Mouse (Mus musculus): ENCODE measurements around the gene Mdh1b. TPM values are rescaled to one million over a fixed set of nuclear protein-coding genes. Genes with fewer than 3 reads are reported as not detected.

Mdh1b gene
- polyA plus RNA-seq (2016; fragmentation: Nextera tagmentation; extraction: Ambion mirVana): 0.11 TPM in 1 of 2 replicates, not detected in the other

GRCm38 (mm10) chr1:63730240-63730771 lies at the start of gene Mdh1b, which contains the start of gene Fastkd2:
TSS of gene Mdh1b (minus strand) at chr1:63730318.
TSS of gene Fastkd2 (plus strand) at chr1:63730614.
- H3K27ac ChIP-seq: no peak within 1 kb of the TSS
- no peaks in the 10 kb centered on the region for H3K27me3 ChIP-seq (replicated peaks)
- ATAC-seq (ENCODE audit: low FRiP score, low read depth): peak; percentile 96
- peak within 1 kb of the TSS; percentile 67 for H3K4me2 ChIP-seq (replicated peaks)
- peak within 1 kb of the TSS; percentile 64 for H3K4me3 ChIP-seq
- no peaks in the 10 kb centered on the region for H3K36me3 ChIP-seq
- H3K9me3 ChIP-seq: no peaks in the 10 kb centered on the region
- under 1% methylated on average over 31 of the region's 31 CpGs for WGBS
- H3K4me1 ChIP-seq: peaks cover 16% of the 10 kb centered on the region
- peak within 1 kb of the TSS; percentile 67 for H3K9ac ChIP-seq

DNA sequence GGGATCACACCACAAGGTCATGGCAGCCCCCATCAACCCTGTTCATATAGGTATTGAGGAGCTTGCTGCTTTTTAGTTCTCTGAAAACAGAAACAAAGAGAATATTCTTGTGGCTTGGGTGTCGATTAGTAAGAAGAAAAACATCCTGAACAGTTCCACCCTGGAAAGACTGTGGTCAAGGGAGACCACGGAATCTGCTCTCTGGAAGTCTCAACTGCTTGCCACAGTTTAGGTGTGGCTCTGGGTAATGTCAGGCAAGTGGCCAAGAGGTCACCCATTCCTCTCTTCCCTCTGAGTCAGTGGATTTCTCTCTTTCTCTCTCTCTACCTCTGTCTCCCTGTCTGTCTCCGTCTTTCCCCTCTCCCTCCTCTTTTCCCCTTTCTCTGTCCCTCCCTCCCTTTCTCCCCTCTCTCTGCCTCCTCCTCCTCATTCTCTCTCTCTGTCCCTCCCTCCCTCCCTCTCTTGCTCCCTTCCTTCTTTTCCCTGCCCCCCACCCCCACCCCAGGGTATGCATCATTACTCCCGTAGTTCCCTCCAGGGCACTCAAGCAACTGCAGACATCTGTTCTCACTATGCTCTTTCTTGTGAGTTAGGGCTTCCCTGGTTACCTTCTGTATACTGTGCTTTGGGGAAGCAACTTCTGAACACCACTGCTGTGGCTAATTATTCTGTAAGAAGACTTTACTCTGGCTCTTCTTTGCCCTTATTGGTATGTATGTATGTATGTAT lies 46.9 kb upstream of the Mdh1b start:
- H3K27me3 ChIP-seq (replicated peaks): no peaks in the 10 kb centered on the region
- H3K4me2 ChIP-seq (replicated peaks): no peak overlapping the region
- H3K9ac ChIP-seq: no peak overlapping the region
- no peak for ATAC-seq (ENCODE audit: low FRiP score, low read depth)
- H3K36me3 ChIP-seq: no peaks in the 10 kb centered on the region
- no peaks in the 10 kb centered on the region; the same call in 1 of the 2 replicates for H3K4me1 ChIP-seq
- no peak overlapping the region for H3K4me3 ChIP-seq
- H3K27ac ChIP-seq: no peak overlapping the region
- 63% methylated on average over 4 of the region's 4 CpGs for WGBS
- H3K9me3 ChIP-seq: no peaks in the 10 kb centered on the region

DNA sequence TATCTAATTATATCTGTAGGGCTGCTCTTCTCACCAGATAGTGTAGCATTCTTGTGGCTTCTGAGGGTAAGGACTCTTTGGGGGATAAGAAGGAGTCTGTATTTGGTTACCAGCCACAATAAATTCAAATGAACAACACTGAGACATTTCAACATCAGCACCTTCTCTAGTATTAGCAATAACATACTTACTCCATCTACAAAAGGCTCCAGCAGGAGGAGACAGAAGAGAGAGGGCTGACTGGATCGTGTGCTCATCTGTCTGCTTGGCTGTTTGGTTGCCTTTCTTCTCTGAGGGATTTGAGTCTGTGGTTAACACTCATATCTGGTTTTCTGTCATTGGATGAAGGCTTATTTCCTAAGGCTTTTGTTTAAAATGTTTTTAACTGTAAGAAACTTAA lies 46.3 kb upstream of the Mdh1b start:
- no peaks in the 10 kb centered on the region for H3K27me3 ChIP-seq (replicated peaks)
- H3K9ac ChIP-seq: no peak overlapping the region
- no peaks in the 10 kb centered on the region; the same call in 1 of the 2 replicates for H3K4me1 ChIP-seq
- no peaks in the 10 kb centered on the region for H3K36me3 ChIP-seq
- no peak overlapping the region for H3K27ac ChIP-seq
- WGBS: 75% methylated on average over 1 of the region's 1 CpGs
- no peaks in the 10 kb centered on the region for H3K9me3 ChIP-seq
- H3K4me3 ChIP-seq: no peak overlapping the region
- H3K4me2 ChIP-seq (replicated peaks): no peak overlapping the region
- ATAC-seq (ENCODE audit: low FRiP score, low read depth): no peak

GRCm38 (mm10) chr1:63770309-63770708 lies 40.2 kb upstream of the Mdh1b start:
- no peak overlapping the region for H3K9ac ChIP-seq
- no peaks in the 10 kb centered on the region for H3K27me3 ChIP-seq (replicated peaks)
- ATAC-seq (ENCODE audit: low FRiP score, low read depth): no peak
- H3K4me3 ChIP-seq: no peak overlapping the region
- no peak overlapping the region for H3K27ac ChIP-seq
- 85% methylated on average over 7 of the region's 7 CpGs for whole genome bisulfite sequencing
- H3K4me1 ChIP-seq: peaks cover 8% of the 10 kb centered on the region; the same call in 1 of the 2 replicates
- H3K36me3 ChIP-seq: no peaks in the 10 kb centered on the region
- H3K9me3 ChIP-seq: no peaks in the 10 kb centered on the region
- no peak overlapping the region for H3K4me2 ChIP-seq (replicated peaks)

- H3K36me3 ChIP-seq: no peaks in the 10 kb centered on the region
- no peak within 1 kb of the TSS for H3K27ac ChIP-seq
- WGBS: 73% methylated on average over 5 of the region's 5 CpGs
- H3K9ac ChIP-seq: no peak within 1 kb of the TSS
- ATAC-seq (ENCODE audit: low FRiP score, low read depth): no peak
- H3K4me2 ChIP-seq (replicated peaks): no peak within 1 kb of the TSS
- no peak within 1 kb of the TSS for H3K4me3 ChIP-seq
- no peaks in the 10 kb centered on the region for H3K27me3 ChIP-seq (replicated peaks)
- no peaks in the 10 kb centered on the region for H3K9me3 ChIP-seq
- H3K4me1 ChIP-seq: peaks cover 12% of the 10 kb centered on the region
These were observed 39.0 kb upstream of the Mdh1b start, which contains the start of gene 4933402D24Rik for GRCm38 (mm10) chr1:63769167-63769566. TSS of gene 4933402D24Rik (minus strand) at chr1:63769267.

DNA sequence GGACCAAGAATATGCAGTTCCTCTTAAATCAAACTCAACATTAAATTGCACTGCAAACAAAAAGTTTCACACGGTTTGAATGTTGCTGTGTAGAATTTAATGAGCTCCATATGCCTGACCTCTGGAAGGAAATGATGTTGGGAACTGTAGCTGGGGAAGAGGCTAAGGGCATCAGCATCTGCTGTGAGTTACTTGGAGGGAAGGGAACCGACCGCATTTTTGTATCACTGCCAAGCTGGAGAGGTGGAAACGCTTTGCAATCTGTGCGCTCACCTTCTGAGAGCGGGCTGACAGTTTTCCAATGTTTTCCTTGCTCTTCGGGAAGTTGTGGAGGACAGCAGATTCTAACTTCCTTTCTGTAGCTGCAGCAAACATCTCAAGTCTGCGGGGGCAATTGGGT lies 38.0 kb upstream of the Mdh1b start:
- 73% methylated on average over 8 of the region's 8 CpGs for WGBS
- H3K4me1 ChIP-seq: peaks cover 22% of the 10 kb centered on the region

DNA sequence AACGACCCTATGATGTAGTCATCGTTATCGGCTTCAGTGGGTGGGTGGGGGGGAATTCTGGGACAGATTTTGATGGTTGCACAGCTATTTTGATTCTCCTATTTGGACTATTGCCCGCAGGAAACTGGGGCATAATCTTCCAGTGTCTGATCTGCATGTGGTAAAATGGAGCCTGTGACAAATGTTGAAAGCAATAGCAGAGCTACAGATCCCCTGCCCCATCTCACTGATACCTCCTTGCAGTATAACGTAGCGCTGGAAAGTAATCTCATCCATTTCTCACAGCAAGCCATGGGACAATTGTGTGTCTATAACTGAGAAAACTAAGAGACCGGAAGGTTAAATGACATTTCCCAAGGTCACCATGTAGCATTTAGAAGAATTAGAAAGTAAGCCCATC lies 34.3 kb upstream of the Mdh1b start:
- H3K9me3 ChIP-seq: no peaks in the 10 kb centered on the region
- no peak overlapping the region for H3K27ac ChIP-seq
- H3K9ac ChIP-seq: no peak overlapping the region
- peaks cover 25% of the 10 kb centered on the region for H3K4me1 ChIP-seq
- H3K4me2 ChIP-seq (replicated peaks): no peak overlapping the region
- no peaks in the 10 kb centered on the region for H3K27me3 ChIP-seq (replicated peaks)
- no peak overlapping the region for H3K4me3 ChIP-seq
- WGBS: 54% methylated on average over 7 of the region's 7 CpGs
- ATAC-seq (ENCODE audit: low FRiP score, low read depth): no peak
- no peaks in the 10 kb centered on the region for H3K36me3 ChIP-seq

More for the DNA sequence above, 38.0 kb upstream of the Mdh1b start:
- no peak overlapping the region for H3K9ac ChIP-seq
- no peak for ATAC-seq (ENCODE audit: low FRiP score, low read depth)
- H3K36me3 ChIP-seq: no peaks in the 10 kb centered on the region
- no peak overlapping the region for H3K4me3 ChIP-seq
- no peaks in the 10 kb centered on the region for H3K27me3 ChIP-seq (replicated peaks)
- H3K4me2 ChIP-seq (replicated peaks): no peak overlapping the region
- H3K9me3 ChIP-seq: no peaks in the 10 kb centered on the region
- no peak overlapping the region for H3K27ac ChIP-seq

- 0 out of 2 replicates have a peak overlapping the region, but pooled peaks have one; percentile 10 for H3K4me2 ChIP-seq (replicated peaks)
- no peak overlapping the region for H3K4me3 ChIP-seq
- no peaks in the 10 kb centered on the region for H3K27me3 ChIP-seq (replicated peaks)
- ATAC-seq (ENCODE audit: low FRiP score, low read depth): peak; percentile 75
- H3K36me3 ChIP-seq: no peaks in the 10 kb centered on the region
- peak overlapping the region; percentile 13; the same call in 1 of the 2 replicates for H3K27ac ChIP-seq
- no peaks in the 10 kb centered on the region for H3K9me3 ChIP-seq
- no peak overlapping the region for H3K9ac ChIP-seq
- 27% methylated on average over 7 of the region's 7 CpGs for WGBS
- H3K4me1 ChIP-seq: peaks cover 25% of the 10 kb centered on the region
These were observed 33.8 kb upstream of the Mdh1b start for GRCm38 (mm10) chr1:63763881-63764386.

DNA sequence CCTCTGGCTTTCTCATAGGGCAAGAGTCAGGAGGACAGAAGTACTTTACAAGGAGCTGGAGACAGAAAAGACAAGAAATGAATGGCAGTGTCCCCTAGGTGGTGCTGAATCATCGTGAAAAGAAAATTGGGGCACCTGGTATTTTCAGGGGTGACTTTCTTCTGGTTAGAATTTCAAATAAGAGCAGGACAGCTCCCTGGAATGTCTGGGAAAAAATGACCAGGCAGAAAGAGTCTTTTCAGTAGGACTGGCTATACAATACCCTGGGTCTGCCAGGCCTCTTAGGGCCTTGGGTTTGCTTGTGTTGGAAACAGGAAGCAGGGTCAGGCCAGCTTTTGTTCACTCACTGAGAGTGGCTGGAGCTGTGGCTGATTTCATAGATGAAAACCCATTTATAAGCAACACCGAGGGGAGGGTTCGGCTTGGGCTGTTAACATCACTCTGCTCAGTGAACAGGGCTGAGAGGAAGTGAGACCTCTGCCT lies 33.1 kb upstream of the Mdh1b start:
- no peak overlapping the region for H3K9ac ChIP-seq
- H3K36me3 ChIP-seq: no peaks in the 10 kb centered on the region
- H3K4me2 ChIP-seq (replicated peaks): 0 out of 2 replicates have a peak overlapping the region, but pooled peaks have one; percentile 10
- no peak overlapping the region for H3K4me3 ChIP-seq
- peak overlapping the region; percentile 13; the same call in 1 of the 2 replicates for H3K27ac ChIP-seq
- no peaks in the 10 kb centered on the region for H3K9me3 ChIP-seq
- peaks cover 25% of the 10 kb centered on the region for H3K4me1 ChIP-seq
- H3K27me3 ChIP-seq (replicated peaks): no peaks in the 10 kb centered on the region
- 6% methylated on average over 3 of the region's 3 CpGs for WGBS
- ATAC-seq (ENCODE audit: low FRiP score, low read depth): peak; percentile 80

DNA sequence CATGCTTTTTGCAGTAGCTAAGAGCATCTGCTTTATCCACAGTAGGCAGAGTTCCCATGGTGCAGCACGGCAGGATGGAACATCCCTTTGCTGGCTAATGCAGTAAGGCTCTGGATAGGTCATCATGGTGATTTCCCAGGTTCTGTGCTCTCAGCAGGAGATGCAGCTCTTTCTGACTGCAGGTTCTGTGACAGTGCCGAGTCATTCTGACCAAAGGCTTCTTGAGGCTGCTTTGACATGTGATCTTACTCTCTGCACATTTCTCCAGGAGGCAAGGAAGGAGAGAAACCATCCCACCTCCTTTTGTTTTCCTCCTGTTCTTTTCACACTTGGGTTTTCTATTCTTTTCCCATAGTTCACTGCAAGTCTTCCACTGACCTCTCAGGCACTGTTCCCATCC lies 25.9 kb upstream of the Mdh1b start:
- ATAC-seq (ENCODE audit: low FRiP score, low read depth): no peak
- Histone ChIP-seq H3K4me3 (no peak overlapping the region), H3K27ac (no peak overlapping the region), H3K9ac (no peak overlapping the region), H3K4me2 (replicated peaks) (no peak overlapping the region), H3K4me1 (no peaks in the 10 kb centered on the region), H3K9me3 (no peaks in the 10 kb centered on the region), H3K27me3 (replicated peaks) (no peaks in the 10 kb centered on the region), H3K36me3 (peaks cover 12% of the 10 kb centered on the region)
- 74% methylated on average over 2 of the region's 2 CpGs for WGBS

DNA sequence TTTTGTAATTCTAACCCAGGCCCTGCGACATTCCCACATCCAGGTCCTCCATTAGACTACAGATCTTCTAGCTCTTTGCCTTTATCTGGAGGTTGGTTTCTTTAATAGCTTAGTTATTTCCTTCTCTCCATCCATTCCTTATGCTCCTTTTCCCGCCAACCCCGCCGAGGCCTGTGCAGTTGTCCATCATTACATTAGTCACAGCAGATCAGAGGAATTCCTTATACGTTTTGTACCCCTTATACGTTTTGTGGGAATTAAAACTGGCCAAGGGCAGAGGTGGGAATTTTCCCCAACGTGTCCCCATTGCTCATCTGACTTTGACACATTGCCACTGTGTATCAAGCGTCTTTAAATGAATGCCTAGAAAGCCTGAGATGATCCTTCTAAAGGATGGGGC lies 322 bp downstream of the Mdh1b start:
- no peak overlapping the region for H3K27ac ChIP-seq
- H3K9me3 ChIP-seq: no peaks in the 10 kb centered on the region
- H3K9ac ChIP-seq: 0 out of 2 replicates have a peak overlapping the region, but pooled peaks have one; percentile 18
- 42% methylated on average over 8 of the region's 8 CpGs for WGBS
- H3K36me3 ChIP-seq: no peaks in the 10 kb centered on the region
- peaks cover 16% of the 10 kb centered on the region for H3K4me1 ChIP-seq
- no peak; the same call in 1 of the 2 replicates for ATAC-seq (ENCODE audit: low FRiP score, low read depth)
- H3K27me3 ChIP-seq (replicated peaks): no peaks in the 10 kb centered on the region
- H3K4me3 ChIP-seq: peak overlapping the region; percentile 64
- peak overlapping the region; percentile 67 for H3K4me2 ChIP-seq (replicated peaks)

GRCm38 (mm10) chr1:63720161-63720560 lies 10.0 kb downstream of the Mdh1b start:
- no peak overlapping the region for H3K4me3 ChIP-seq
- no peak for ATAC-seq (ENCODE audit: low FRiP score, low read depth)
- no peaks in the 10 kb centered on the region for H3K27me3 ChIP-seq (replicated peaks)
- no peaks in the 10 kb centered on the region for H3K9me3 ChIP-seq
- no peak overlapping the region for H3K27ac ChIP-seq
- no peak overlapping the region for H3K4me2 ChIP-seq (replicated peaks)
- H3K36me3 ChIP-seq: no peaks in the 10 kb centered on the region
- WGBS: 89% methylated on average over 7 of the region's 7 CpGs
- no peaks in the 10 kb centered on the region for H3K4me1 ChIP-seq
- no peak overlapping the region for H3K9ac ChIP-seq

Data from neural tube, embryonic 12.5 days (tissue).